Mouse (Mus musculus): ENCODE data around the gene Fam219b. TPM values are rescaled to one million over a fixed set of nuclear protein-coding genes. Genes with fewer than 3 reads are reported as not detected.

The Fam219b gene
- polyA plus RNA-seq, 1 experiment from 2014 or later, result 21.0 TPM

DNA sequence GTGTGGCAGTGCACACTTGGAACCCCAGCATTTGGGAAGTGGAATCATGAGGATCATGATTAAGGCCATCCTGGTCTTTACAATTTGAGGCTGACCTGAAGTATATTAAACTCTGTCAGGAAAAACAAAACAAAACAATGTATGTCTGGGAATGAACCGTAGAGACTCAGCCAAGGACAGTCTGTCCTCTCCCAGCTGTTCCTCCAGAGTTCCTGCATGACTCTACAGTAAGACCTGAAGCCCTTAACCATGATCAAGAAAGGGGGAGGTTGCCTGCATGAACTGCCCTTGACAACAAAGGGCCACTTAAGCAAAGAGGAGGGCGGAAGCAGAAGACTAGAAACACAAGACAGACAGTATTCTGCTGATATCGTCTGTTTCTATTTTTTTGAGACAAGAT lies 38.2 kb downstream of the Fam219b start:
- 88% methylated on average over 3 of the region's 3 CpGs for WGBS

DNA sequence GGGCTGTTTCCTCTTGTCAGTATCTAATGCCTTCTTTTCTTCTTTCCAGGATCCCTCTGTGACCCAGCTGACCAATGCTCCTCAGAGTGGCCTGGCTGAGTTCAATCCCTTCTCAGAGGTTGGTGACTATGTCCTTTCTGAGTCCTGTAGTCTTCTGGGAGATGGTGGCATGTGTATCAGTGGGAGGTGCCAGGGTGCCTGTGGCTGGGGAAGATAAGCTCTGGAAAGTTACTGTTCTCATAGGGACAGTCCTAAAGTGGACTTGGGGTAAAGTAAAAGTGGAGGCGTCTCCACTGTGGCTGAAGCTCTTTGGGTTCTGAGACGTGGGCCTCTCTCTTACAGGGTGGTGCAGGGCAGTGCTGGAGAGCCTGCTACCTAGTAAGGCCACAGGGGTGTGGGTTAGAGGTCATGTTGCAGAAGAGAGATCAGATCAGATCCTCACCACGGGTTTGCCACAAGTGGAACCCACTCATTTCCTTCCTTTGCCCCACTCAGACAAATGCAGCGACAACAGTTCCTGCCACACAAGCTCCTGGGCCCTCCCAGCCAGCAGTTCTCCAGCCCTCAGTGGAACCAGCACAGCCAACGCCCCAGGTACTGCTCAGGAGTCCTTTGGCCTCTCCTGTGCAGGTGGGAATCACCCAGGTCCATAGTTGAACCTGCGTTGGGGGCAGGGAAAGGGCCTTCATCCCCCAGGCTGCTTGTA lies 40.0 kb downstream of the Fam219b start:
- no peak overlapping the region for H3K27ac ChIP-seq (ENCODE audit: low read depth, low read length)
- no peak for ATAC-seq (replicated peaks; ENCODE audit: low FRiP score)
- WGBS, result 85% methylated on average over 6 of the region's 6 CpGs
- no peak for DNase-seq (ENCODE audit: low spot score)
- no peaks in the 10 kb centered on the region for H3K27me3 ChIP-seq (ENCODE audit: control insufficient read depth, insufficient read depth, low read length)
- no peaks in the 10 kb centered on the region for H3K4me1 ChIP-seq (replicated peaks; ENCODE audit: control insufficient read depth, insufficient read depth, low read length)
- no peak overlapping the region for H3K9ac ChIP-seq (ENCODE audit: low read length)
- H3K9me3 ChIP-seq (ENCODE audit: control insufficient read depth, low read length), result no peaks in the 10 kb centered on the region
- peaks cover 3% of the 10 kb centered on the region for H3K36me3 ChIP-seq (ENCODE audit: control insufficient read depth, insufficient read depth, low read length)
- no peak overlapping the region for H3K4me3 ChIP-seq (ENCODE audit: low read depth, low read length)
- H3K4me2 ChIP-seq (ENCODE audit: low read depth, low read length, severe bottlenecking), result no peak overlapping the region

More for the DNA sequence above, 38.2 kb downstream of the Fam219b start:
- Histone ChIP-seq H3K36me3 (ENCODE audit: control insufficient read depth, insufficient read depth, low read length) (no peaks in the 10 kb centered on the region; the same call in 1 of the 2 replicates), H3K4me1 (replicated peaks; ENCODE audit: control insufficient read depth, insufficient read depth, low read length) (no peaks in the 10 kb centered on the region), H3K27ac (ENCODE audit: low read depth, low read length) (no peak overlapping the region), H3K4me2 (ENCODE audit: low read depth, low read length, severe bottlenecking) (no peak overlapping the region), H3K27me3 (ENCODE audit: control insufficient read depth, insufficient read depth, low read length) (no peaks in the 10 kb centered on the region), H3K4me3 (ENCODE audit: low read depth, low read length) (no peak overlapping the region), H3K9ac (ENCODE audit: low read length) (no peak overlapping the region), H3K9me3 (ENCODE audit: control insufficient read depth, low read length) (no peaks in the 10 kb centered on the region)
- ATAC-seq (replicated peaks; ENCODE audit: low FRiP score), result no peak
- no peak for DNase-seq (ENCODE audit: low spot score)

DNA sequence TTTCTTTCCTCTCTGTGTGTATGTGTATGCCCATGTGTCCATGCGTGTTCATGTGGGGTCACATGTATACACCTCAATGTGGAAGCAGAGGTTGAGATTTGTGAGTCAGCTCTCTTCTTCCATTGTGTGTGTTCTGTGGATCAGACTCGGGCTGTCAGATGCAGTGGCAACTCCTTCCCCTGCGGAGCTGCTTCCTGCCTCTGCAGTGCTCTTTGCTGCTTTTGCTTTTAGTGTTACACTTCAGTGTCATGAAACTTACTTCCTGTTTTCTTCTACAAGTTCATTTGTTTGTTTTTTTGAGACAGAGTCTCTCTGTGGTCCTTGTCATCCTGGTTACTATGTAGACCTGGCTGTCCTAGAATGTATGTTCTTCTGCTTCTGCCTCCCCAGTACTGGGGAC lies 47.7 kb downstream of the Fam219b start:
- 81% methylated on average over 3 of the region's 3 CpGs for WGBS
- no peaks in the 10 kb centered on the region for H3K4me1 ChIP-seq (replicated peaks; ENCODE audit: control insufficient read depth, insufficient read depth, low read length)
- ATAC-seq (replicated peaks; ENCODE audit: low FRiP score), result no peak
- peaks cover 12% of the 10 kb centered on the region for H3K36me3 ChIP-seq (ENCODE audit: control insufficient read depth, insufficient read depth, low read length)
- H3K27ac ChIP-seq (ENCODE audit: low read depth, low read length), result no peak overlapping the region
- no peak overlapping the region for H3K9ac ChIP-seq (ENCODE audit: low read length)
- no peak overlapping the region for H3K4me3 ChIP-seq (ENCODE audit: low read depth, low read length)
- no peaks in the 10 kb centered on the region for H3K9me3 ChIP-seq (ENCODE audit: control insufficient read depth, low read length)
- no peak overlapping the region for H3K4me2 ChIP-seq (ENCODE audit: low read depth, low read length, severe bottlenecking)
- no peaks in the 10 kb centered on the region for H3K27me3 ChIP-seq (ENCODE audit: control insufficient read depth, insufficient read depth, low read length)
- no peak for DNase-seq (ENCODE audit: low spot score)

DNA sequence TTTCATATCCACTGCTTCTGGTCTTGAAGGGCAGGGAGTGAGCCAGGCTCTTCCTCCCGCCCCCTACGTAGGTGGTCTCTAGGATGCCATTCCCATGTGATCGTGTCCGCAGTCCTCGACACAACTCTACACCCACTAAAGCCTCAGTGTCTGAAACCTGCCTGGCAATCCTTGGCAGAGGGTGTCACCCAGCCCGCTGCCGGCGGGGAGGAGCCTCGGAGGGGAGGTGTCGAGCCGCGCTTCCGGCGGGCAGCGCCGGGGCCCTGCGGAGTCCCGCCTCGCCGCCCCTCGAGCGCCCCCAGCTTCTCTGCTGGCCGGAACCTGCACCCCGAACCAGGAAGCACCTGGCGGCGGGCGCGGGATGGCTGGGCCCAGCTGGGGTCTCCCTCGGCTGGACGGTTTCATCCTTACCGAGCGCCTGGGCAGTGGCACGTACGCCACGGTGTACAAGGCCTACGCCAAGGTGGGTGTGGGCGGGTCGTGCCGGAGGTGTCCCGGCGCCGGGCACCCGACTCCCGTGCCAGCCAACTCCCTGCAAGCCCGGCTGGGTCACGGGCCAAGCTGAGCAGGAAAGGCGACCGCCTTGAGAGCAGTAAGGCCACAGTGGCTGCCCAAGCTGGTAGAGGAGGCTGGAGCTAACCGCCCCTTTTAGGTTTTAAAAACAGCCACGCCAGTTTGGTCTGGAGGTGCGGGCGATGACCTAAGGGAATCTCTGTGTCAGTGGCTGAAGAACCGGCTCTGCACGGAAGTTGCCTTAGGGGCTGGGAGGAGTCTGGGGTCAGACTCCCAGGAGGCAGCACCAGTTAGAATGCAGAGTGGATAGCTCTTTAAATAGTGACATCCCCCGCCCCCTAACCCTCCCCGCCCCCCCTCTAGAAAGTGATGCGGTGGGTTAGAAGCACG lies 52.1 kb downstream of the Fam219b start, which contains the start of gene Ulk3:
Gene Ulk3 (plus strand): TSS at position 229 of the 903 bp plus-strand sequence.
- Histone ChIP-seq H3K36me3 (ENCODE audit: control insufficient read depth, insufficient read depth, low read length) (no peaks in the 10 kb centered on the region; the same call in 1 of the 2 replicates), H3K4me3 (ENCODE audit: low read depth, low read length) (peak within 1 kb of the TSS; percentile 73), H3K9me3 (ENCODE audit: control insufficient read depth, low read length) (no peaks in the 10 kb centered on the region), H3K27ac (ENCODE audit: low read depth, low read length) (0 out of 2 replicates have a peak within 1 kb of the TSS, but pooled peaks have one; percentile 37), H3K9ac (ENCODE audit: low read length) (peak within 1 kb of the TSS; percentile 79), H3K4me2 (ENCODE audit: low read depth, low read length, severe bottlenecking) (peak within 1 kb of the TSS; percentile 97), H3K4me1 (replicated peaks; ENCODE audit: control insufficient read depth, insufficient read depth, low read length) (no peaks in the 10 kb centered on the region; the same call in 1 of the 2 replicates), H3K27me3 (ENCODE audit: control insufficient read depth, insufficient read depth, low read length) (no peaks in the 10 kb centered on the region)
- ATAC-seq (replicated peaks; ENCODE audit: low FRiP score) (peak; percentile 89), DNase-seq (ENCODE audit: low spot score) (peak; percentile 88)
- WGBS, result under 1% methylated on average over 58 of the region's 58 CpGs

DNA sequence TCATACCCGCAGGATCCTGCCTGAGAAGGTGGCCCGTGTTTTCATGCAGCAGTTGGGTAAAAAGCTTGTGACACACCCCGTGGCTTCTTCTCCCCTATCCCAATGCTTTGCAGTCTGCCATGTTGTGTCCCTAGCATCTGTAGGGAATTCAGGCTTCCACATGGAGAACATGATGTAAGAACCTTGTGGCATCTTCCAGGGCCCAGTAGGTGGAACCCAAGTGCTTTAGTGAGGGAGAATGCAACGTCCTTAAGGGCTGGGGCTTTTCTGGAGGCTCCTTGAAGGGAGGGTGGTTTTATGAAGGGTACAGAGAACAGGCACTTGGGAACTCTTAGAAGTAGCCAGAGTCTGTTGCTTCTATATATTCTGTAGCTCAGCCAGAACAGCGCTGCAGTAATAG lies 53.4 kb downstream of the Fam219b start:
- H3K27ac ChIP-seq (ENCODE audit: low read depth, low read length), result no peak overlapping the region
- H3K4me1 ChIP-seq (replicated peaks; ENCODE audit: control insufficient read depth, insufficient read depth, low read length), result no peaks in the 10 kb centered on the region; the same call in 1 of the 2 replicates
- H3K4me2 ChIP-seq (ENCODE audit: low read depth, low read length, severe bottlenecking), result no peak overlapping the region; the same call in 1 of the 2 replicates
- H3K4me3 ChIP-seq (ENCODE audit: low read depth, low read length), result no peak overlapping the region
- ATAC-seq (replicated peaks; ENCODE audit: low FRiP score) (no peak), DNase-seq (ENCODE audit: low spot score) (no peak)
- H3K36me3 ChIP-seq (ENCODE audit: control insufficient read depth, insufficient read depth, low read length), result no peaks in the 10 kb centered on the region; the same call in 1 of the 2 replicates
- WGBS, result 32% methylated on average over 5 of the region's 5 CpGs
- no peaks in the 10 kb centered on the region for H3K9me3 ChIP-seq (ENCODE audit: control insufficient read depth, low read length)
- no peaks in the 10 kb centered on the region for H3K27me3 ChIP-seq (ENCODE audit: control insufficient read depth, insufficient read depth, low read length)
- H3K9ac ChIP-seq (ENCODE audit: low read length), result no peak overlapping the region

Other genes starting within 250 kb of the Fam219b start
- gene Ppcdc, start 97.4 kb upstream of the Fam219b start, polyA plus RNA-seq (2014; fragmentation: Nextera tagmentation; extraction: Ambion mirVana), result 26.5 and 29.5 TPM in 2 replicates
- 15.5 and 17.4 TPM in 2 replicates for gene Scamp5, start 69.5 kb upstream of the Fam219b start, polyA plus RNA-seq (2014; fragmentation: Nextera tagmentation; extraction: Ambion mirVana)
- 1.5 and 3.4 TPM in 2 replicates for gene Rpp25, start 33.5 kb upstream of the Fam219b start, polyA plus RNA-seq (2014; fragmentation: Nextera tagmentation; extraction: Ambion mirVana)
- gene Cox5a, start 16.3 kb upstream of the Fam219b start, polyA plus RNA-seq (2014; fragmentation: Nextera tagmentation; extraction: Ambion mirVana), result 624 and 635 TPM in 2 replicates
- 55.1 and 65.5 TPM in 2 replicates for gene Mpi, start 15.2 kb downstream of the Fam219b start, polyA plus RNA-seq (2014; fragmentation: Nextera tagmentation; extraction: Ambion mirVana)
- 57.7 and 58.2 TPM in 2 replicates for gene Scamp2, start 23.4 kb downstream of the Fam219b start, polyA plus RNA-seq (2014; fragmentation: Nextera tagmentation; extraction: Ambion mirVana)
- gene Ulk3, start 51.9 kb downstream of the Fam219b start, polyA plus RNA-seq (2014; fragmentation: Nextera tagmentation; extraction: Ambion mirVana), result 12.6 and 15.1 TPM in 2 replicates
- 0.15 TPM in 1 of 2 replicates, not detected in the other for gene Cplx3, start 68.8 kb downstream of the Fam219b start, polyA plus RNA-seq (2014; fragmentation: Nextera tagmentation; extraction: Ambion mirVana)
- gene Lman1l, start 83.2 kb downstream of the Fam219b start, polyA plus RNA-seq (2014; fragmentation: Nextera tagmentation; extraction: Ambion mirVana), result not detected in 2 replicates
- 32.9 and 39.5 TPM in 2 replicates for gene Csk, start 116.1 kb downstream of the Fam219b start, polyA plus RNA-seq (2014; fragmentation: Nextera tagmentation; extraction: Ambion mirVana)
- gene Cyp1a2, start 146.2 kb downstream of the Fam219b start, polyA plus RNA-seq (2014; fragmentation: Nextera tagmentation; extraction: Ambion mirVana), result not detected in 2 replicates
- not detected in 2 replicates for gene Cyp1a1, start 150.4 kb downstream of the Fam219b start, polyA plus RNA-seq (2014; fragmentation: Nextera tagmentation; extraction: Ambion mirVana)
- 25.1 and 27.4 TPM in 2 replicates for gene Edc3, start 171.0 kb downstream of the Fam219b start, polyA plus RNA-seq (2014; fragmentation: Nextera tagmentation; extraction: Ambion mirVana)
- 91.5 and 102 TPM in 2 replicates for gene Clk3, start 228.3 kb downstream of the Fam219b start, polyA plus RNA-seq (2014; fragmentation: Nextera tagmentation; extraction: Ambion mirVana)

Data from forebrain, embryonic 11.5 days (tissue).